Mouse (Mus musculus) limb, embryonic 13.5 days (tissue): ENCODE results near the gene Zfp57. TPM values are rescaled to one million over a fixed set of nuclear protein-coding genes. Genes with fewer than 3 reads are reported as not detected.
A peak's percentile ranks its signal among the peaks of the same experiment; 100 is the strongest.

Source experiments
- ATAC-seq: fragments of 200-750 bp; cut with Nextera tagmentation; 2 replicates; pipeline ENCODE4 v1.8.0; 2017; ENCODE audit warnings: low read depth, moderate number of reproducible peaks, moderate TSS enrichment; ENCODE audit not compliant: low FRiP score
- H3K27ac ChIP-seq: fragments of 300-500 bp; sonication (generic); 2 replicates; pipeline ENCODE4 v1.5.1; 2015; ENCODE audit warnings: inconsistent platforms, mild to moderate bottlenecking, moderate library complexity
- H3K27me3 ChIP-seq: fragments of 300-500 bp; sonication (generic); 2 replicates; pipeline ENCODE4 v1.6.1; 2015; ENCODE audit warnings: mild to moderate bottlenecking, inconsistent platforms
- H3K36me3 ChIP-seq: fragments of 300-500 bp; sonication (generic); 2 replicates; pipeline ENCODE4 v1.6.1; 2015; ENCODE audit warnings: inconsistent platforms, mild to moderate bottlenecking, moderate library complexity
- H3K4me1 ChIP-seq: fragments of 300-500 bp; sonication (generic); 2 replicates; pipeline ENCODE4 v1.6.1; 2015; ENCODE audit warnings: inconsistent platforms
- H3K4me2 ChIP-seq: fragments of 300-500 bp; sonication (generic); replicated peaks from 2 replicates; pipeline ENCODE4 v1.6.1; 2015; ENCODE audit warnings: inconsistent platforms, mild to moderate bottlenecking, moderate library complexity
- H3K4me3 ChIP-seq: fragments of 300-500 bp; sonication (generic); 2 replicates; pipeline ENCODE4 v1.5.1; 2015; ENCODE audit warnings: moderate library complexity, mild to moderate bottlenecking, inconsistent platforms
- H3K9ac ChIP-seq: fragments of 300-500 bp; sonication (generic); 2 replicates; pipeline ENCODE4 v1.6.1; 2015; ENCODE audit warnings: mild to moderate bottlenecking, inconsistent platforms
- H3K9me3 ChIP-seq: fragments of 300-500 bp; sonication (generic); 2 replicates; pipeline ENCODE4 v1.6.1; 2016; ENCODE audit warnings: inconsistent platforms
- WGBS: fragments of 180-500 bp; shearing (Covaris S2); methylation state at CpG from one replicate; pipeline ENCODE4 v1.1.7; 2015; 5-methylcytosine and 5-hydroxymethylcytosine counted together
- polyA plus RNA-seq: library from polyadenylated mRNA; unstranded; fragments of >200 nt; fragmentation: Nextera tagmentation; extraction: Ambion mirVana; gene quantifications from 2 replicates; pipeline ENCODE4 v1.2.1, GENCODE M21; 2015

Gene Zfp57
- polyA plus RNA-seq, 1 experiment from 2014 or later = 138 TPM

DNA sequence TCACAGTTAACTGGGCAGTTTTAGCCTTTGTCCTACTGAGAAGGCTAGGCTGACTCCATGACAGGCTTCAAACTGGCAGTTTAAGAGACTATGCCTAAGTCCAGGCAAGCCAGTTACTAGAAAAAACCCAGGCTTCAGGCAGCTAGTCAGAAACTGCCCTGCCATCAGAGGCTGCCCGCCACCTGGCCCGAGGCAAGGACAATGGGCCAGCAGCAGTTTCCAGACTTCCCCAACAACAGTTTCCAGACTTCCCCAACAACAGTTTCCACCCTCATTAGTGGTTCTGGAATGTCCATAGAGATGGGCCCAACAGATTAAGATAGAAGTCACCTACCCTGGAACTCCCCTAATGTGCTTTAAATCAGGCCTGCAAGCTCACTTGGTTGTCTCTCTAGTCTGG, 25.5 kb downstream of the Zfp57 start:
- Histone ChIP-seq H3K27me3 (no peaks in the 10 kb centered on the region), H3K4me1 (peaks cover 9% of the 10 kb centered on the region; the same call in 1 of the 2 replicates), H3K27ac (no peak overlapping the region), H3K9ac (no peak overlapping the region), H3K9me3 (no peaks in the 10 kb centered on the region), H3K4me2 (no peak overlapping the region), H3K36me3 (no peaks in the 10 kb centered on the region), H3K4me3 (no peak overlapping the region)
- no peak for ATAC-seq
- WGBS = 89% methylated on average over 2 of the region's 2 CpGs

DNA sequence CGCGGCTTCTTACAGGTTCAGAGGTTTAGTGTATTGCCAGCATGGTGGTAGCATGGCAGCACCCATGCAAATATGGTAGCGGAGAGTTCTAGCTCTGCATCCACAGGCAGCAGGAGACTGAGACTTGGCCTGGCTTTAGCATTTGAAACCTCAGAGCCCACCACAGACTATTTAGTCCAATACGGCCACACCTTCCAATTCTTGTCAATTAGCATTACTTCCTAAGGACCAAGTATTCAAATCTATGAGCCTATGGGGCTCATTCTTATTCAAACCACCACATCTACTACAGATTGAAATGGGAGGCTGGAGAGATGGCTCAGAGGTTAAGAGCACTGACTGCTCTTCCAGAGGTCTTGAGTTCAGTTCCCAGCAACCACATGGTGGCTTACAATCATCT, 26.5 kb downstream of the Zfp57 start:
- 98% methylated on average over 4 of the region's 4 CpGs for WGBS
- Histone ChIP-seq H3K4me1 (peaks cover 9% of the 10 kb centered on the region; the same call in 1 of the 2 replicates), H3K27ac (peak overlapping the region; percentile 96; the same call in 1 of the 2 replicates), H3K4me2 (no peak overlapping the region), H3K27me3 (no peaks in the 10 kb centered on the region), H3K9me3 (no peaks in the 10 kb centered on the region), H3K4me3 (no peak overlapping the region), H3K9ac (no peak overlapping the region), H3K36me3 (no peaks in the 10 kb centered on the region)
- no peak for ATAC-seq

DNA sequence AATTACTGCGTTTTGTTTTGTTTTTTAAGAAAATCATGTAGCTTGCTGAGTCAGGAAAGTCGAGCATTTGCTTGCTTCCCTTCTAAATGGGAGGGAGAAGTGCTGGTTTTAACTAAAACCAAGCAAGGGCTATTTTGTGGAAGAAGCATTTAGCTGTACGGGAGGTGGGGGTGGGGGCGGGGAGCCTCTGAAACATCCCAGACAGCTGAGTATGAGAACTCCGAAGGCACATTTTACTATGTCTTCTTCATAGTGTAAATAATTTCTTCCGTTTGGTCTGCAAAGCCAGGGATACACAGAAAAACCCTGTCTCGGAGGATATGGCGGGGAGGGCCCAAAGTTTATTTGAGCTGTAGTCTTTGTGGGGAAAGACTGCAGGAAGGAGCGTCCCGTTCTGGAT, 27.2 kb downstream of the Zfp57 start:
- Histone ChIP-seq H3K4me1 (peaks cover 9% of the 10 kb centered on the region; the same call in 1 of the 2 replicates), H3K4me2 (peak overlapping the region; percentile 64), H3K36me3 (no peaks in the 10 kb centered on the region), H3K9ac (peak overlapping the region; percentile 62), H3K27me3 (no peaks in the 10 kb centered on the region), H3K4me3 (peak overlapping the region; percentile 44), H3K9me3 (no peaks in the 10 kb centered on the region), H3K27ac (peak overlapping the region; percentile 96)
- WGBS = 3% methylated on average over 10 of the region's 10 CpGs
- peak; percentile 43 for ATAC-seq

DNA sequence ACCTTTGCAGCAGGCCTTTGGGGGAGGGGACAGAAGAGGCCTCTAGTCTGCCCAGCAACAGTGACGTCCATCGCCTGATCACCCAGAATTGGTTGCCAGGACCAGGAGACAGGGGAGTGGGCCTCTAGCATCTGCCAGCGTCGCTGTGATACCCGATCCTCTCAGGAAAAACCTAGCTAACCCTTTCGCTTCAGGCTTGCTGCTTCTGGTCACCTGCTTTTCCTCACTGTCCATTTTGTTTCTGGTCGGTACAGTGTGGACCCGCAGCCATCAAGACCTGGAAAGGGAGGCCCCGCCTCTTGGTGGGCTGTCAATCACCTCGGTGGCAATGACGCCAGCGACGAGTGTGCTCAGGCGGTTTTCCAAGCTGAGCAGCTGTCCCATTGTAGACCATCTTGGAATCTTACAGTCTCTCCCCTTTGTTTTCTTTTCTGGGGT, 27.7 kb downstream of the Zfp57 start:
- Histone ChIP-seq H3K9ac (peak overlapping the region; percentile 62), H3K4me1 (peaks cover 9% of the 10 kb centered on the region; the same call in 1 of the 2 replicates), H3K4me2 (peak overlapping the region; percentile 64), H3K36me3 (no peaks in the 10 kb centered on the region), H3K27ac (peak overlapping the region; percentile 96), H3K9me3 (no peaks in the 10 kb centered on the region), H3K4me3 (peak overlapping the region; percentile 44), H3K27me3 (no peaks in the 10 kb centered on the region)
- peak; percentile 99 for ATAC-seq
- 0% methylated on average over 14 of the region's 14 CpGs for WGBS

DNA sequence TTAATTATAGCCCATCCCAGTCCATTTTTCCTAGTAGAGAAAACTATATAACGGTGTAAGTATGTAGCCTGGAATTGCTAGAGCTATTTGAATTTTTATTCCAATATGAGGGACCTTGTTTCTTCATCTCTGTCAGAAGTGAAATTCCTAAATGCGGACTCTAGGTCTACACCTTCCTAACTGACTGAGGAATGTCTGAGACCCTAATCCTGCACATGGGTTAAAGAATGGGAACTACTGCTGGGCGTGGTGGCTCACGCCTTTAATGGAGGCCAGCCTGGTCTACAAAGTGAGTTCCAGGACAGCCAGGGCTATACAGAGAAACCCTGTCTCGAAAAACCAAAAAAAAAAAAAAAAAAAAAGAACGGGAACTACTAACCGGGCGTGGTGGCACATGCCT, 28.2 kb downstream of the Zfp57 start:
- peak overlapping the region; percentile 96 for H3K27ac ChIP-seq
- H3K4me1 ChIP-seq = peaks cover 9% of the 10 kb centered on the region; the same call in 1 of the 2 replicates
- peak overlapping the region; percentile 62; the same call in 1 of the 2 replicates for H3K9ac ChIP-seq
- H3K9me3 ChIP-seq = no peaks in the 10 kb centered on the region
- no peaks in the 10 kb centered on the region for H3K36me3 ChIP-seq
- peak overlapping the region; percentile 64 for H3K4me2 ChIP-seq
- no peak for ATAC-seq
- H3K4me3 ChIP-seq = peak overlapping the region; percentile 44
- WGBS = 72% methylated on average over 8 of the region's 8 CpGs
- H3K27me3 ChIP-seq = no peaks in the 10 kb centered on the region

DNA sequence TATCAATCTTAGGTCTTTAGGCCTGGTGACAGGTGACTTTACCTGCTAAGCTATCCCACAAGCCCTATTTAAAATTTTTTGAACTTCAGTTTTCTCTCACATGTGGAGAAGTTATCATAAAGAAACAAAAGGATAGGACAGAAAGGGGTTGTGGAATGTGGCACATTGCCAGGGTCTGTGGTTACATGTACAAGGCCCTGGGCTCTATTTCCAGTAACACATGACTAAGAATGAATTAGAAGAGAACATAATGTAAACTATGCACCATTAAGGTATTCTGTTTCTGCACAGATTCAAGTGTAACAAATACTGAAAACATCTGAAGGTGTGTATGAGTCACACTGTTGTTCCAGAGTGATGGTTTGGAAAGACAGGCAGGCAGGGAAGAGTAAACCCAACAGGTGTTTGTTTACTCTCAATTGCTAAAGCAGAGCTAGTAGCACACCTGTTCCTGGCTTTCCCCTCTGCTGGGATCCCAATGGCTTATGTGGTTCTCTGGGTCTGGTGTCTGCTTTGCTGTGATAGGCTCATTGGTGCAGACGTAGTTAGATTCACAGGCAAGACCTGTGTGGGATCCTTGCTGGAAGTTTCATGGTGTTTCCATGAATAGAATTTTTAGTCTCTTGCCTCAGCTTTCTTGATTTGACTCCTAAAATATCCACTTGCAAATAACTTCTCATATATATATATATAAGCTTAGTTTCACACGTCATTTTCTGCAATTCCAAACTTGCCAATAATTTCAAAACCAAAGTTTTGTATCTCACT, 38.3 kb downstream of the Zfp57 start:
- Histone ChIP-seq H3K4me3 (no peak overlapping the region), H3K36me3 (no peaks in the 10 kb centered on the region), H3K9ac (no peak overlapping the region), H3K27ac (no peak overlapping the region), H3K9me3 (no peaks in the 10 kb centered on the region), H3K4me1 (no peaks in the 10 kb centered on the region), H3K4me2 (no peak overlapping the region), H3K27me3 (no peaks in the 10 kb centered on the region)
- WGBS = 65% methylated on average over 2 of the region's 2 CpGs
- no peak for ATAC-seq

DNA sequence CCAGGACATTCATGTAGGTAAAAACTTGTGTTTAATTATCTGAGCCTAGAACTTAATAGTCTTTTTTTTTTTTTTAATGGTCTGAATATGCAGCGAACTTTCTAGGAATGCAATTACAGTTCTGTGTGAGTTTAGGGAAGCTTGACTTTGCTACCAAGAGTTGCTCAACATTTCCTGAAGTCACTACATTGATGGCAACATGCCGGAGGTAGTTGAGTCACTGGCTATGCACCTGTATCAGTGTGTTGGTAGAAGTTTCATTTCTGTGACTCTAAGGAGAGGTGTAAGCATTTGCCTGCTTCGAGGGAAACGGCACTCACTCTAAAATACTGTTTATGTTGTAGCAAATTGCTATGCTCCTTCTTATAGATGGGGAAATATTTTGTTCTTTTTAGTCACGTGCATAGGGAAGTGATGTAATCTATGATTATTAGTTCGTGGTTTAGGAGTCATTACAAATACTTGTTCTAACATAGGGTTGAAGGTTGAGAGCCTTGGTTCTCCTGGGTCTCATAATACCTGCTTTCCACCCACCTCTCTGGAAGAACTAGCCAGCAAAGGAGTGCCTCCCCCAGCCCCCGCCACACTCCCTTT, 43.8 kb downstream of the Zfp57 start:
- peak overlapping the region; percentile 84 for H3K4me3 ChIP-seq
- H3K4me1 ChIP-seq = peaks cover 30% of the 10 kb centered on the region
- 66% methylated on average over 7 of the region's 7 CpGs for WGBS
- H3K27ac ChIP-seq = peak overlapping the region; percentile 87; the same call in 1 of the 2 replicates
- ATAC-seq = no peak
- H3K9ac ChIP-seq = peak overlapping the region; percentile 94; the same call in 1 of the 2 replicates
- H3K27me3 ChIP-seq = peaks cover 10% of the 10 kb centered on the region
- peak overlapping the region; percentile 90 for H3K4me2 ChIP-seq
- H3K36me3 ChIP-seq = 0 out of 2 replicates have a peak, but pooled peaks cover 3% of the 10 kb centered on the region
- no peaks in the 10 kb centered on the region for H3K9me3 ChIP-seq

DNA sequence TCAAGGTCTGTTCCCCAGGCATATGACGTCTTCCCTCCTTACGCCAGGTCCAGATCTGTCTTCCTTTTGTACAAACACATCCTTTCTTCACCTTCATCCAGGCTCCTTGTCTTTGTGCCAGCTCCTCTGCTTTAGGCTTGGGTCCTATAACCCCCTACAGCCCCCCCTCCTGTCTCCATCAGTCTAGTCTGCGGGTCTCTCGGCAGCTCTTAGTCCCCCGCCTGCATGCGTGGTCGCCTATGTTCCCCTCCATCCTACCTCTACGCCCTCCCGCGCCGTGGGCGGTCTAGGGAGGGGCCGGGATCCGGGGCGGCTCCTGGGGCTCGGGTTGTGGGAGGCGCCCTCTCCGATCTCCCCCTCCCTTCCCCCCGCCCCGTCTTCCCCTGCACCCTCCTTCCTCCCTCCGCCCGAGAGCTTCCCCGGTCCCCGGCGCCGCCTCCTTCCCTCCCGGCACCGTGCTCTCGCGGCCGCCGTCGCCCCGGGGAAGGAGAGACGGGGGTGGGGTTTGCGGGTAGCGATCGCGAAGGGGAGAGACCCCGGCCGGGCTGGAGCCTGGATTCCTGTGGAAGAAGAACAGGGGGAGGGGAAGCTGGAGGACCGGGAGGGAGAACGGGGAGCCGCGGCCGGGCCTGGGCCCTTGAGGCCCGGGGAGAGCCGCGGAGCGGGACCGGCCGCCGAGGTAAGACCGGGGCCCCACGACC, 44.8 kb downstream of the Zfp57 start, which contains the start of gene Gabbr1:
TSS of gene Gabbr1 (plus strand) at position 356 of the 701 bp plus-strand sequence.
- peak within 1 kb of the TSS; percentile 84 for H3K4me3 ChIP-seq
- peak within 1 kb of the TSS; percentile 94 for H3K9ac ChIP-seq
- peak within 1 kb of the TSS; percentile 90 for H3K4me2 ChIP-seq
- H3K36me3 ChIP-seq = 0 out of 2 replicates have a peak, but pooled peaks cover 3% of the 10 kb centered on the region
- peak within 1 kb of the TSS; percentile 87 for H3K27ac ChIP-seq
- ATAC-seq = peak; percentile 83
- H3K27me3 ChIP-seq = peaks cover 10% of the 10 kb centered on the region
- no peaks in the 10 kb centered on the region for H3K9me3 ChIP-seq
- WGBS = under 1% methylated on average over 44 of the region's 55 CpGs
- peaks cover 35% of the 10 kb centered on the region for H3K4me1 ChIP-seq

DNA sequence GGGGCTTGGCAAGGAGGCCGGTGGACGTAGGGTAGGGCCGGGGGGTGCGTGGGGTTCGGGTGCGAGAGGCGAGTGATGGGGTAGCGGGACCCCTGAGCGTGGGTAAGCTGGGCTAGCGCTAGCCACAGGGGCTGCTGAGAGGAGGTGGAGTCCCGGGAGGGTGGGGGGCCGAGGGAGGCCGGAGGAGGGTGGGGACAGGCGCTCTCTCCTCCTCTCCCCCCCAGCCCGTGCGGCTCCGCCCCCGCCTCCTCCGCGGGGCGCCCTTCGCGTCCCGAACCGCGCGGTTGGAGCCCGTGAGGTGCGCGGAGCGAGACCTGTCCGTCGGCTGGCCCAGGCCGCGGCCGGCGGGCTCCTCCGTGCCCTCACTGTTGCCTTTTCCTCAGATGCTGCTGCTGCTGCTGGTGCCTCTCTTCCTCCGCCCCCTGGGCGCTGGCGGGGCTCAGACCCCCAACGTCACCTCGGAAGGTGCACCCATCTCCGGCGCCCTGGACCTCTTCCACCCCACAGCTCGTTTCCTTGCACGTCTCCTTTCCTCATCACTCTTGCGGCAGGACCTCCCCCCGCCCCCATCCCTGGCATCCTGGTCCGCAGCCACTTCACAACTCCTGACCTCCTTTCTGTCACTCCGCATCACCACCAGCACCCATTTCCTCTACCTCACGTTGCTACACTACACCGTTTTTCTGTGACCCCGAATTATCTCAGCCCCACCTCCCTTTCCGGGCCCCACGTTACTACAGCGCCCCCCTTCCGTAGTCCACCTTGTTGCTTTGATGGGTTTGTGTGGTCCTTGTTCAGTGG, 45.5 kb downstream of the Zfp57 start:
- peak overlapping the region; percentile 94 for H3K9ac ChIP-seq
- peak overlapping the region; percentile 90 for H3K4me2 ChIP-seq
- H3K36me3 ChIP-seq = 0 out of 2 replicates have a peak, but pooled peaks cover 3% of the 10 kb centered on the region
- H3K4me1 ChIP-seq = peaks cover 43% of the 10 kb centered on the region
- H3K27me3 ChIP-seq = peaks cover 10% of the 10 kb centered on the region
- peak; percentile 69 for ATAC-seq
- no peaks in the 10 kb centered on the region for H3K9me3 ChIP-seq
- peak overlapping the region; percentile 84 for H3K4me3 ChIP-seq
- peak overlapping the region; percentile 87 for H3K27ac ChIP-seq
- 0% methylated on average over 37 of the region's 58 CpGs for WGBS

DNA sequence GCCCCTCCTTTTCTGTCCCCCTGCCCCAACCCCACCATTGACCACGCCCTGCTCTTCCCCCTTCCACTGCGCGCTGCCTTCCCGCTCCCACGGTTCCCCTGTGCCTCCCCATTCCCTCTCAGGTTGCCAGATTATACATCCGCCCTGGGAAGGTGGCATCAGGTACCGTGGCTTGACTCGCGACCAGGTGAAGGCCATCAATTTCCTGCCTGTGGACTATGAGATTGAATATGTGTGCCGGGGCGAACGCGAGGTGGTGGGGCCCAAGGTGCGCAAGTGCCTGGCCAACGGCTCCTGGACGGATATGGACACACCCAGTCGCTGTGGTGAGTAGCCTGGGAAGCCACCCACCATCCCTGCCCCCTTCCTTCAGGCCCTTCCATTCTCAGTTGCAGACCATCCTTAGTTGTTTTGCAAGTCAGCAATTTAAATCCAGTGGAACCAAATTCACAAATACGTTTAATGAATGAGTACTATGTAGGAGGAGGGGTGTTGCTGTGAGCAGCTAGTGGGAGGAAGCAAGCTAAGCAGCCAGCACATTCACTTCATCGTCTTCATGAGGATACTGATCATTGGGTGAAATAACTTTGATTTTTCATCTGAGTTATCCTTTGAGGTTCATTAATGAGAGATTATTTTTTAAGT, 46.5 kb downstream of the Zfp57 start:
- H3K9me3 ChIP-seq = no peaks in the 10 kb centered on the region
- H3K27ac ChIP-seq = no peak overlapping the region
- WGBS = 18% methylated on average over 19 of the region's 19 CpGs
- 0 out of 2 replicates have a peak, but pooled peaks cover 4% of the 10 kb centered on the region for H3K36me3 ChIP-seq
- peak overlapping the region; percentile 90 for H3K4me2 ChIP-seq
- ATAC-seq = no peak
- H3K4me1 ChIP-seq = peaks cover 45% of the 10 kb centered on the region
- peak overlapping the region; percentile 94; the same call in 1 of the 2 replicates for H3K9ac ChIP-seq
- peak overlapping the region; percentile 84 for H3K4me3 ChIP-seq
- H3K27me3 ChIP-seq = peaks cover 10% of the 10 kb centered on the region

DNA sequence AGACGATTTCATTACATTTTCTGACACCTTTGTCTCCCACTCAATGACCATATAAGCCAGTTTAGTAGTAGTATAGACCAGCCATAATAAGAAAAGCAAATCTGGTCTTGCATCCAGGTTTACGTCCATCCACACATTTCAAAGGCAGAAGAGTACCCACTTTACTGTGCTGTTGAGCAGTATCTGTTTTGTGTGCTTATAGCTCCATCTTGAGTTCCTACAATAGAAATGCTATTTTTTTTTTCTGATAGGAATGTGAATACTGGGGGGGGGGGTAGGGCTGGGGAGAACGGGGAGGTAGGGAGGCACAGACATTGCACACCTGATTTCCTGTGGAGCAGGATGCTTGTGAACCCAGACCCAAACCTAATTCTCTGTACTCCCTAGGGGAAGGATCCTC, 47.0 kb downstream of the Zfp57 start:
- Histone ChIP-seq H3K27ac (no peak overlapping the region), H3K36me3 (peaks cover 6% of the 10 kb centered on the region; the same call in 1 of the 2 replicates), H3K4me2 (0 out of 2 replicates have a peak overlapping the region, but pooled peaks have one; percentile 14), H3K4me3 (peak overlapping the region; percentile 84; the same call in 1 of the 2 replicates), H3K9ac (no peak overlapping the region), H3K9me3 (no peaks in the 10 kb centered on the region), H3K4me1 (peaks cover 45% of the 10 kb centered on the region), H3K27me3 (peaks cover 10% of the 10 kb centered on the region)
- 19% methylated on average over 3 of the region's 3 CpGs for WGBS
- ATAC-seq = no peak
